Mouse (Mus musculus) spleen, postnatal 14 days (tissue): ENCODE measurements around the gene Kera.

ENCODE experiments used
- DNase-seq, 2 experiments: peaks; one replicate each; pipeline ENCODE4 v3.0.0; 2021 to 2022; ENCODE audit warnings: low spot score in 2 of 2

Kera gene

GRCm38 (mm10) chr10:97606579-97606978, at the start of gene Kera:
Gene Kera, plus strand, starts transcription at chr10:97606879.
- DNase-seq, result no peak

DNA sequence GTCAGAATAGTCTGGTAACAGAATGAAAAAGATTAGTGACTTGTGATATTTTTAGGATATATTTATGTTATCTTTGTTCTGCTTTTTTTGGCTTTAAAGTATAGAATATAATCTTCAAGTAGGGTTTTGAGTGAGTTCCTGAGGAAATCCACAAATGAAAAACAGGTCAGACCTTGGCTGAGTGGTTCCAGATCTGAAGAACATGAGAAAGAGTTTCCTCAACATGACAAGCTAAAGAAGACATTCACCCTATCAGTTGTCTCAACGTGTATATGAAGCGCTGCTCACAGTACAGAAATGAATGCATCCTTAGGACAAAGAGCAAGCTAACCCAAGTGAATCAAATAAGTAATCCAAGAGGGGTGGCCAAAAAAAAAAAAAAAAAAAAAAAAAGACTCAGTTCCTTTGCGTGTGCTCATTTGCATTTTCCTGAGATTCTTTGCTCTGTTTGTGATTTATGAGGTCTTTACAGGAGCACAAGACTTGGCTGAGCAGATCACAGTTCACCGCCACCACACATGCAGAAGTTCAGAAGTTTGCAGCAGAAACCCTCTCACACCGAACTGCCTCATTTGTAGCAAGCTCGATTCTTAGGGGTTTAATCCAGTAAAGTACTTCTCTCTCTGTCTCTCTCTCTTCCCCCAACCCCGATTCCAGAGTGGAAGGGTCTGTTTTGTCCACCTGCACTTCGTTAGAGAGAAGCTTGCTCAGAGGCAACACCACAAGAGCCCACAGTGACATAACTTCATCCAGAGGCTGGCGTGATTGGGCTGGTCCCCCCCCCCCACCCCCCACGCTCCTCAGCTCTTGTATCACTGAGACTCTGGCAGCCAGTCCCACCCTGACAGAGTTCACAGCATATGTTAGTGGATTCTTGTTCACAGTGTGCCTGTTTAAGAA, 41.5 kb upstream of the Kera start, which contains the start of gene Lum:
Gene Lum, plus strand, starts transcription at position 172 of the 900 bp plus-strand sequence.
- no peak for DNase-seq

GRCm38 (mm10) chr10:97567489-97568135, 39.1 kb upstream of the Kera start:
- no peak for DNase-seq

DNA sequence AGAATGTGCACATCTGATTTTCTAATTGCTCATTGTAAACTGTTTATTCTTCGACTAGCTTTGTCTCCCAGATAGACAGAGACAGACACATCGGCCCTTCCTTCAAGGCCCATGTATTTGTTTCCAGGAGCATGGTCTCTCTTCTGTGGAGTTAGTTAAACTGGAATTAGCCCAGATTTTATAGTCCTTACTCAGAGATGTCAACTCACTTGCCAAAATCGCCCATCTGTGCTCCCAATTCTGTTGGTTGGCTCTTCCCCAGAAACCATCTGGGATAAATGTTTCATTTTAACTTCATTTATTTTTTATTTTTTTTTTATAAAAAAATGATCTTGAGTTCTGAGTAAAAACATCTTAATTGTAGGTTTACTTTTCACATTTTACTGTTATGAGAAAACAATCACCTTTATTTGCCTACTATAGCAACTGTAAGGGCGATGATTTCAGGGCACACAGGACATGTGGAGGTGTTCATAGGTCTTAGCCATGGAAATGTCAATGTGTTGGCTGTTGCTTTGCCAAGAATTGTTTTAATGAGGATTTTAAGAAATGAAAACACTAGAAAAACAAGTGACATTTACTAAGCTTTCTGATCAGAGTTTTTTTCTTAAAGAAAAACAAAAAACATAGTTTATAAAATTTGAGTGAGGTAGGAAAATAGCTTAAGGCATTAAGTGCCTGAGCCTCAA, 24.0 kb upstream of the Kera start:
- no peak for DNase-seq

DNA sequence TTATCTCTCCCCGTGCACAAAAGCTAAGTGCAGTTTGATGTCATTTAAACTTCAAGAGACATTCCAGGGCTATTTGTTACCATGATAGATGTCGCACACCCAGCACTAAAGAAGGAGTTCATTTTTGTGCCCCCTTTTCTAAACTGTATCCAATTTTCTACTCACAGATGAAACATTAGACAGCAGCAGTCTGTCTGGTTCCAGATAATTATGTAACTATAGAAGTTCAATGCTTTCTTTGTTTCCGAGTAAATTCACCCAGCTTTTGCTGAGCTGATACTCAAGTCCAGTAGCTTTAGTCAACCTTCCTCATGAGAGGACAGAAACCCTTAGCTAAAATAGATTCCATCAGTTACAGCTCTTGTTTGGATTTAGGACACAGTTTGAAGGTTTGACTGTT, 22.5 kb upstream of the Kera start:
- no peak for DNase-seq

- no peak for DNase-seq
These were observed 19.5 kb upstream of the Kera start for GRCm38 (mm10) chr10:97587159-97587558.

DNA sequence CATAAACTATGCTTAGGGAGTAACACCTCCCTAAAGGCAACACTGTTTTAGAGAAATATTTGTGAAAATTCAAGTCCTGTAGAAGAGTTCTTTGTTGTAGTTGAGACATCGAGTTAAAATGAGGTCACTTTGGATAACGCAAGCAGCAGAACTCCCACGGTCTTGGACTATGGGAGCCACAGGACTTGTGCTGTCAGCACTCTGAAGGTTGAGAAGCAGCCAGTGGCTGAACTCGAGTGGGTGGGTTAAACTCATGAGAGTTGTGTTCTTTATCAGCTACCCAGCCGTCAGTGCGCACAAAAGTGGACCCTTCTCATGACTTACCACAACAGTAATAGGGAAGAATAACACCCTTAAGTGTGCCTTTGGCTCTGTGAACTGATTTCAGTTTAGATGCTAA, 17.1 kb upstream of the Kera start:
- DNase-seq, result no peak

- no peak for DNase-seq
These were observed 15.6 kb upstream of the Kera start for GRCm38 (mm10) chr10:97591036-97591435.

DNA sequence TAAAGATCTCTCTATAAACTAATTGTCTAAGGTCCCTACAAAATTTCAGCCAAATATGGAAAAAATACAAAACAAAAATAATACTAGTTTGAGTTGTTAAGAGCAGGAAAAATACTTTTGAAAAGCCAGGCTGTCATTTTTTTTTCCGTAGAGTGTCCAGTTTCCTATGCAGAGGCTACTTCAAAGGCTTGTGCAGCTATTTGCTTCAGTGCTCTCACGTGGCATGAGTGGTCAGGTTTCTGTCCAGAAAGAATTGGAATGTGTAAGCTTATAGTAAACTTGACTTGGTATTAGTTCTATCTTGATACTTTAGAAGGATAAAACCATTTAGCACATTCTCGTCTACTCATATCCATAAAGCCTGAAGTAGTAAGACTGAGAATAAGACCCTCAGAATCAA, 15.0 kb upstream of the Kera start:
- no peak for DNase-seq

DNA sequence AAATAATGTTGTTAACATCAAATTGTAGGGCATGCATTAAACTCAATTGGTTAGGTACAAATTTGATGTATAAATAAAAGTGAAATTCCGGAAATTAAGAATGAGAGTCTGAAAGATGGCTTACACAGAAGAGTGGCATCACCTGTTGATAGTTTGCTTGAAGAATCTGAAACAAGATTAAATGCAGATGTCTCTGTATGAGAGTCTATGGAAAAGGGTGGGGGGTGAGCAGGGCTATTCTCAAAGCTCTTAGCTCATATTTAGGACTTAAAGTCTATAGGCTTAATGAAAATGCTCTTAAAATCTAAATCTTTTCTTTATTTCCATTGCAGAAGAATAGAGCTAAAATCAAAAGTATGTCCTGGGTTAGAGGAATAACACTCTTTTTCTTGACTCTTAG, 11.0 kb upstream of the Kera start:
- no peak for DNase-seq

- DNase-seq, result no peak
These were observed 4.9 kb upstream of the Kera start for GRCm38 (mm10) chr10:97601744-97602143.

GRCm38 (mm10) chr10:97603256-97603655, 3.4 kb upstream of the Kera start:
- no peak for DNase-seq

DNA sequence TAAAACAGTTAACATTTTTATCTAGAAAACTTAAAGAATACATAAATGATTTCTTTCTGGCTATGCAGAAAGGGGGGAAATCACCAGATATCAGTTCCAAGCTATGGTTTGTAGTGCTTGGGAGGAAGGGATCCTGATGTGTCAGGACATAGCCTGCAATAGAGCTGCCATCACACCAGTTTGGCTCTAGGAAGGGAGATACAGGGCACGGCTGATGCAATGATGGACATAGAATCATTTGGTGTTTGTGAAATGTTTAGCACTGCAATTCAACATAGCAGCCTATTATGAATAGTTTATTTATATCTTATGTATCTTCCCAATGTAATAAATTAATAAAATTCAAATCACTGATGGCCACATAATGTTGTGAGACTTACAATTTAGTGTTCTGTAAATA, 15.6 kb downstream of the Kera start:
- no peak for DNase-seq

- DNase-seq, result no peak
These were observed 17.7 kb downstream of the Kera start for GRCm38 (mm10) chr10:97624381-97624780.

GRCm38 (mm10) chr10:97625116-97625515, 18.4 kb downstream of the Kera start:
- DNase-seq, result no peak

- no peak for DNase-seq
These were observed 19.9 kb downstream of the Kera start for GRCm38 (mm10) chr10:97626543-97626942.

DNA sequence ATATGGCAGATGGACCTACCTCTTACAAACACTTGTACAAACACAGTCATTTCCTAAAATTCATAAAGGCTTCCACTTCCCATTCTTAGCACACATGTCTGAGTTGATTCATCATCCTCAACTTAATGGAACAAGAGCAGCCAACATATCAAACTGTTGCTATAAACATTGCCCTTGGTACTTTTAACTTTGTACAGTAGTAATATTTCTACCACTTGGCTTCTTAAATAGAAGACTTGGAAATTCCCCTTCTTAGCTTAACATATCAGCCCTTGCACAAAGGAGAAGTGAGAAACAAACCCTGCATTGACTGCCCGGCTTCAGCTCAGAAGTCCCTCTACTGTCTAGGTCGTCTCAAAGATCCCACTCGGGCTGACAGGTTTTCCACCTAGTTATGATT, 24.4 kb downstream of the Kera start:
- DNase-seq, result no peak

- DNase-seq, result no peak
These were observed 35.2 kb downstream of the Kera start for GRCm38 (mm10) chr10:97641926-97642325.

GRCm38 (mm10) chr10:97643768-97644167, 37.1 kb downstream of the Kera start, which contains the start of gene Epyc:
Gene Epyc, plus strand, starts transcription at chr10:97644068.
- DNase-seq, result no peak

DNA sequence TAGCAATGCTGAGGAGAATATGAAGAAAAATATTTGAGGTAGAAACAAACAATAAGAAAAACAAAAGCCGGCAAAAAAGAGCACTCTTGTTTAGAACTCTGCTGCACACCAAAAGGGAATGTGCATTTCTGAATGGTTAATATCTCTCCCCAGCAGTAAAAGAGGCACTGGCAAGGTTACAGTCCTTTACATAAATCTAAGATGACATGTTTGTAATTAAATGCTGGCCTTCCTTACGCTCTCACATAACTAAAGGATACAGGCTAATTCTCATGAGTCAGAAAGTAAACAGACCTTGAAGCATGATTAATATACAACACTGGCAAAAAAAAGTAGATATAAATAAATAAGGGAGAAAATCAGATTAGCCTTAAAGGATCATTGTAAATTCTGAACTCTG, 43.7 kb downstream of the Kera start:
- no peak for DNase-seq

DNA sequence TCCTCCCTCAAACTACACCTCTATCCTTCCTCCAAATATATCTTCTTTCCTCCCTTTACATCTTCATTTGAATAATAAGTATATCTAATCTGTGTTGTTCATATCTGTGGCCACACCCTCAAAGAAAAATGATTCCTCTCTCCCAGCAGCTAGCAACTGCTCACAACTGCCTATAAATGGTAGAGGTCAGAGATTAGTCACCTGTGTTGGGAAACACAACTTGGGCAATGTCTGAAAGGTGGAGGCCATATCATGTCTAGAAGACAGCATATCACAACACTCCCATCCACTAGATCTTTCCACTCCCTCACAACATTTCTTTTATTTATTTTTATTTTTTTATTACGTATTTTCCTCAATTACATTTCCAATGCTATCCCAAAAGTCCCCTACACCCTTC, 52.8 kb downstream of the Kera start:
- no peak for DNase-seq
